Mouse (Mus musculus) ES-E14 (cell line): ENCODE measurements around the gene Tuba3b.

Source experiments
- CHD2 ChIP-seq: IDR thresholded peaks from 2 replicates; pipeline ENCODE4 v1.6.1; 2014; ENCODE audit warnings: mild to moderate bottlenecking, low read depth, low read length, inconsistent platforms
- MAFK ChIP-seq: IDR thresholded peaks from 2 replicates; pipeline ENCODE4 v1.6.1; 2014; ENCODE audit warnings: mild to moderate bottlenecking, low read depth, low read length, inconsistent platforms; ENCODE audit not compliant: insufficient read depth
- ZC3H11A ChIP-seq: IDR thresholded peaks from 2 replicates; pipeline ENCODE4 v1.6.1; 2012; ENCODE audit warnings: low read depth, mild to moderate bottlenecking, inconsistent platforms, low read length, borderline replicate concordance
- ZNF384 ChIP-seq: IDR thresholded peaks from 2 replicates; pipeline ENCODE4 v1.6.1; 2012; ENCODE audit warnings: low read depth, low read length, inconsistent platforms

DNA sequence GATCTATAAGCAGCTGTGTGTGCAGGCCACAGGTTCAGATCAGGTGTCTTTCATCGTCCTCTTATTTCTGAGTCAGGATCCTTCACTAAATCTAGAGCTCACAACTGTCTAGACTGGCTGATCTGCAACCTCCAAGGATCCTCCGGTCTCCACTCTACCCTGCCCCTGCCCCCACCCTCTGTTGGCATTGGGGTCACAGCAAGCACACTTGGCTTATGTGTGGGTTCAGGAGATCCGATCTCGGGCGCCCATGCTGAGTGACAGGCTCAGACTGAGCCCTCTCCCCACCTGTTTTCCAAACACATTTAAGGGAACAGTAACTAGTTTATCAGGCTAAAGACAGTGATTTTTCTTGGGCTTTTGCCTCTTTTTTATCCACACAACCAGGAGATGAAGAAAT, 38.1 kb downstream of the Tuba3b start:
- no peak for TF ChIP-seq ZNF384
- no peak for TF ChIP-seq ZC3H11A
- TF ChIP-seq MAFK: no peak
- no peak for TF ChIP-seq CHD2
